Mouse (Mus musculus): ENCODE measurements around the gene Gm3636. TPM values are rescaled to one million over a fixed set of nuclear protein-coding genes. Genes with fewer than 3 reads are reported as not detected.
"Not testable (repeated sequence)": the region's sequence is repeated elsewhere in the genome, so short reads cannot be mapped to it uniquely, and the experiment has no call there.

Gene Gm3636
- total RNA-seq (2021), result 1 to 10 TPM; 2.2 to 2.8 TPM
- long read RNA-seq, experiment 1, partial matches to known transcripts, result 0 of 4 reads
- long read RNA-seq, experiment 1, other reads (novel, unspliced or antisense), result 4 of 4 reads
- long read RNA-seq, experiment 2, partial matches to known transcripts, result 0 of 2 reads
- long read RNA-seq, experiment 2, other reads (novel, unspliced or antisense), result 2 of 2 reads

DNA sequence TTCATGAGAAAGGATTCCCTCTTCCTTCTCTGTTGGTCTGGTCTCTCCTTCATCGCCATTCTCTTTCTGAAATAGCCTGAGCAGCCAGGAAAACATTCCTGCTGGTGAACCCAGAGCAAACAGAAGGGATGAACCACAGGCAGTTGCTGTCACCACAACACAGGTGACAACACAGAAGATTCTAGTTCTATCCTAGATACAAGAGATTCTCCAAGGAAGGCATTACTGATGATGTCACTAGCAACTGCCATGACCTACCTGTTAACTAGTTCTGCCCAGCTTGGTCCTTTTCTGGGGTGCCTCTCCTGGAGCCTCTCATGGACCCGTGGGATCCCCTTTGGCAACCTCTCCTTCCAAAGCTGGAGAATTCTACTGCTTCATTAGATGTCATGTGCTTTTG is at the start of gene Gm3636:
Gm3636 (minus strand) TSS at position 101 of the 400 bp plus-strand sequence.
- intact Hi-C loops (cut with DNase I; ENCODE audit: low total_unique reads); DNase-seq: not testable (repeated sequence)

DNA sequence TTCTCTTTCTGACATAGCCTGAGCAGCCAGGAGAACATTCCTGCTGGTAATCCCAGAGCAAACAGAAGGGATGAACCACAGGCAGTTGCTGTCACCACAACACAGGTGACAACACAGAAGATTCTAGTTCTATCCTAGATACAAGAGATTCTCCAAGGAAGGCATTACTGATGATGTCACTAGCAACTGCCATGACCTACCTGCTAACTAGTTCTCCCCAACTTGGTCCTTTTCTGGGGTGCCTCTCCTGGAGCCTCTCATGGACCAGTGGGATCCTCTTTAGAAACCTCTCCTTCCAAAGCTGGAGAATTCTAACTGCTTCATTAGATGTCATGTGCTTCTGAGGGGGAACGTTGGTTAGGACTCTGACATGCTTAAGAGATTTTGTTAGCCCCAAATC is 32.2 kb upstream of the Gm3636 start, which contains the start of gene Gm8362:
Gm8362 (minus strand) TSS at position 101 of the 400 bp plus-strand sequence.
- intact Hi-C loops (cut with DNase I; ENCODE audit: low total_unique reads); DNase-seq: not testable (repeated sequence)

DNA sequence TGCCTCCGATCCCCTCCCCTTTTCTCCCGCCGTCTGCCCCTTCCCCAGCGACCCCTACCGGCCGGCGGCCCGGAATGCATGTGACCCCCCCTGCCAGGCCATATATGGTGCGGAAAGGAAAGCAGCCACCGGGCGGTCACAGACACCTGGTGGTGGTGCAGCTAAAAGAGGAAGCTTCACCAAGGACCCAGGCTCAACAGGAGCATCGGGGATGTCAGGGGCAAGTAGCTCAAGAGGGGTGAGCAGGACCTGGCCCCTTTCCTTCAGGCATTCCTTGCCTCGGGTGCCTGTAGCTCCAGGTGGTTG is 15.1 kb upstream of the Gm3636 start:
- intact Hi-C loops (cut with DNase I; ENCODE audit: low total_unique reads), result not testable (repeated sequence)
- DNase-seq, result peak; percentile 1

- intact Hi-C loops (cut with DNase I; ENCODE audit: low total_unique reads), result not testable (repeated sequence)
- peak; percentile 9 for DNase-seq
Measured at GRCm38 (mm10) chr14:6756384-6757230, 14.5 kb upstream of the Gm3636 start.

- intact Hi-C loops (cut with DNase I; ENCODE audit: low total_unique reads); DNase-seq: not testable (repeated sequence)
Measured at GRCm38 (mm10) chr14:6720151-6720550, 22.0 kb downstream of the Gm3636 start, which contains the start of gene Gm8050. Gm8050 (minus strand) TSS chr14:6720251.

Other genes starting within 250 kb of the Gm3636 start
- not detected for gene Gm8356, start 205.0 kb downstream of the Gm3636 start, total RNA-seq (2021)
- 1 to 10 TPM in 1 of 2 experiments, under 1 TPM in 1; 0.80 to 1.2 TPM for gene Gm3629, start 151.7 kb downstream of the Gm3636 start, total RNA-seq (2021)
- not detected for gene Gm3460, start 119.9 kb downstream of the Gm3636 start, total RNA-seq (2021)
- not detected for gene Gm10251, start 58.2 kb downstream of the Gm3636 start, total RNA-seq (2021)
- gene Gm8050, start 22.1 kb downstream of the Gm3636 start, total RNA-seq (2021), result not detected
- under 1 TPM in 1 of 2 experiments, not detected in 1; 0.23 TPM for gene Gm8362, start 32.1 kb upstream of the Gm3636 start, total RNA-seq (2021)
- not detected for gene Gm3642, start 98.0 kb upstream of the Gm3636 start, total RNA-seq (2021)
- gene Gm3667, start 147.6 kb upstream of the Gm3636 start, total RNA-seq (2021), result under 1 TPM; 0.39 to 0.84 TPM
- gene Gm6356, start 231.5 kb upstream of the Gm3636 start, total RNA-seq (2021), result not detected